Mouse (Mus musculus) lung, adult 2 months (tissue): ENCODE results near the gene Dbndd2.

Source experiments
- CTCF ChIP-seq: fragments of 200-500 bp; IDR thresholded peaks from 2 replicates; pipeline ENCODE4 v1.5.1; 2011; ENCODE audit warnings: mild to moderate bottlenecking, low read length, control low read depth; ENCODE audit not compliant: insufficient read depth
- POLR2A ChIP-seq: fragments of 200-500 bp; IDR thresholded peaks from 2 replicates; pipeline ENCODE4 v1.6.1; 2011; ENCODE audit warnings: low read depth, mild to moderate bottlenecking, control low read depth, low read length, borderline replicate concordance; ENCODE audit errors: extremely low read depth

DNA sequence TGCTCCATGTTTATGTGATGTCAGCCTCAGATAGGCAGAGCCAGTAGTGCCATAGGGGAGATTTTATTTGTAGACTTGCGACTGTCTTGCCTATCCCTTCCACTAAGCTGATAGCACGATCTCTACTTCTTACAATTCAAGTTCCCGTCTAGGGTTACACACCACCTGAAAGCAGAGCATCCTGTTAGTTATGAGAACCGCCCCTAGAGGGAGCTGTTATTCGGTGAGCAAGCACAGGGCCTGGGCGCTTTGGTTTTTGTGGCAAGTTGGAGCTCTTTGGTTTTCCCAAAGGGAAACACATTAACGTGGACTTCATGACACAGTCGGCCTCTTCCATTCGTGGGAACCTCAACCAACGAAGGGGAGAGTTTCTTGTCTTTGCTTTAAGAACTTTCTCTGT is 15.7 kb upstream of the Dbndd2 start:
- no peak for TF ChIP-seq POLR2A
- peak; percentile 62 for TF ChIP-seq CTCF
